Mouse (Mus musculus) hindbrain, embryonic 14.5 days (tissue): Measurements from ENCODE around the gene Clip2. TPM values are rescaled to one million over a fixed set of nuclear protein-coding genes. Genes with fewer than 3 reads are reported as not detected.
A peak's percentile ranks its signal among the peaks of the same experiment; 100 is the strongest.

ENCODE experiments used
- ATAC-seq: fragments of 200-750 bp; cut with Nextera tagmentation; 2 replicates; pipeline ENCODE4 v1.8.0; 2017; ENCODE audit warnings: moderate number of reproducible peaks, mild to moderate bottlenecking, moderate TSS enrichment, moderate library complexity; ENCODE audit not compliant: low FRiP score
- DNase-seq: peaks from one replicate; pipeline ENCODE4 v3.0.0-alpha.2; 2015; ENCODE audit warnings: low spot score
- H3K27ac ChIP-seq: fragments of 300-500 bp; sonication (generic); 2 replicates; pipeline ENCODE4 v1.5.1; 2014; ENCODE audit warnings: mild to moderate bottlenecking, moderate library complexity
- H3K27me3 ChIP-seq: fragments of 300-500 bp; sonication (generic); 2 replicates; pipeline ENCODE4 v1.6.1; 2014; ENCODE audit warnings: mild to moderate bottlenecking, low read length, mixed read lengths; ENCODE audit not compliant: control insufficient read depth, insufficient read depth
- H3K36me3 ChIP-seq: fragments of 300-500 bp; sonication (generic); replicated peaks from 2 replicates; pipeline ENCODE4 v1.6.1; 2014; ENCODE audit not compliant: control insufficient read depth, insufficient read depth
- H3K4me1 ChIP-seq: fragments of 300-500 bp; sonication (generic); replicated peaks from 2 replicates; pipeline ENCODE4 v1.6.1; 2014; ENCODE audit warnings: antibody characterized with exemption, low read length, mixed read lengths; ENCODE audit not compliant: control insufficient read depth, insufficient read depth
- H3K4me2 ChIP-seq: fragments of 300-500 bp; sonication (generic); replicated peaks from 2 replicates; pipeline ENCODE4 v1.6.1; 2014; ENCODE audit warnings: mild to moderate bottlenecking, moderate library complexity
- H3K4me3 ChIP-seq: fragments of 300-500 bp; sonication (generic); replicated peaks from 2 replicates; pipeline ENCODE4 v1.5.1; 2014; ENCODE audit warnings: mild to moderate bottlenecking, low read length
- H3K9ac ChIP-seq: fragments of 300-500 bp; sonication (generic); 2 replicates; pipeline ENCODE4 v1.6.1; 2014
- H3K9me3 ChIP-seq: fragments of 300-500 bp; sonication (generic); 2 replicates; pipeline ENCODE4 v1.6.1; 2016; ENCODE audit warnings: low read length; ENCODE audit not compliant: control insufficient read depth
- WGBS: fragments of 180-500 bp; shearing (Covaris S2); extraction: QIAGEN DNeasy Blood & Tissue Kit; methylation state at CpG from one replicate; pipeline ENCODE4 v1.1.7; 2014; 5-methylcytosine and 5-hydroxymethylcytosine counted together
- polyA plus RNA-seq: library from polyadenylated mRNA; unstranded; fragments of >200 nt; fragmentation: Nextera tagmentation; extraction: Ambion mirVana; gene quantifications from 2 replicates; pipeline ENCODE4 v1.2.1, GENCODE M21; 2014

The Clip2 gene
- 16.3 and 16.8 TPM in 2 replicates for polyA plus RNA-seq

DNA sequence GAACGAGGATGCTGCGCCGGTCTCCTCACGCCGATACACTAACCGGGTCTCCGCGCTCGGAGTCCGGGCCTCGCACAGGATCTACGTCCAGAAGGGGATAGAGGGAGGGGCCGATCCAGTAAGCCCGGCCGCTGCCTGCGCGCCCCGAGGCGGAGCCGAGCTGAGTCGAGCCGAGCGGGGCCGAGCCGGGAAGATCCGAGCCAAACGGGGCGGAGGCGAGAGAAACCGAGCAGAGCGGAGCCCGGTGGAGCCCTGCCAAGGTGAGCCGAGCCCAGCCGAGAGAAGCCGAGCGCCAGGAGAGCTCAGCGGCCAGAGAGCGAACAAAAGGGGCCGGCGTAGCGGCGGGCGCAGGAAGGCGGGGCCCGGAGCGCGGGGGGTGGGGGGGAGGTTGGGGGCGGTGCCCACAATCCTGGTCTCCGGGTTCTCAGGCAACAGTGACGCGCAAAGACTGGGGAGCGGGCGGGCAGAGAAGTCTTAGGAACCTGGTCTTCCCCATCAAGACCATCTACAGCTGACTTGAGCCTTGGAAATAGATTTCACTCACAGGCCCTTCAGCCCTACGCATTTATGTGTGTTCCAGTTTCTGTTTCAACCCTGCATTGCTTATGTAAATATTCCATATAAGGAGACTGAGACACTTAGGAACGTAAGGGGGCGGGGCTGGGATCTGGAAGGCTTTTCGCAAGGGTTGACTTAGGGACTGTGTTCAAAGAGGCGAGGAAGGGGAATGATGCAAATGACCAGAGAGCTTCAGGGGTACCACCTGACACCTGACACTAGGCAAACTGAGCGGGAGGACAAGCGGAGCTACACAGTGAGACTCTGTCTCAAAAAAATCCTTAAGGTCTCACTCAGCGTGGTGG, at the start of gene Clip2:
Gene Clip2, minus strand, starts transcription at position 325 of the 863 bp plus-strand sequence.
- H3K9me3 ChIP-seq: no peaks in the 10 kb centered on the region

DNA sequence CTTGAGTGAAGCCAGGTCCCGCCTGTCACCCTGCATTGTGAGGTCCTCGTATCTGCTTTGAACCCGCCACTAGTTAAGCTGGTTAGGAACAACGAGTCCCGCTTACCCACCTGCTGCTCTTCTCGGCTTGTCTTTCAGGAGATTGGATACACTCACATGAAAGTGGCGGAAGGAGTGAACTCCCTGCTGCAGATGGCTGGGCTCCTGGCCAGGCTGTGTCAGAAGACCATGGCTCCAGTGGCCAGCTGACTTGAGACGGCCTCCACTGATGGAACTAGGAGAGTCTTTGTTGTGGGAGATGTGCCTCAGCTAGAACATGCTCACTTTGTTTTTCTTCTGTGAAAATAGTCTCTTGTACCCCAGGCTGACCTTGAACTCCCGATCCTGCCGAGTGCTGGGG, 45.5 kb upstream of the Clip2 start:
- Histone ChIP-seq H3K36me3 (peaks cover 70% of the 10 kb centered on the region), H3K27me3 (no peaks in the 10 kb centered on the region), H3K4me2 (no peak overlapping the region), H3K4me3 (no peak overlapping the region), H3K9me3 (no peaks in the 10 kb centered on the region), H3K27ac (no peak overlapping the region), H3K9ac (no peak overlapping the region), H3K4me1 (no peaks in the 10 kb centered on the region)
- WGBS: 83% methylated on average over 10 of the region's 10 CpGs
- ATAC-seq (no peak), DNase-seq (no peak)

More for the DNA sequence above, at the start of gene Clip2:
- Histone ChIP-seq H3K4me2 (peak within 1 kb of the TSS; percentile 88), H3K9ac (peak within 1 kb of the TSS; percentile 99), H3K27ac (peak within 1 kb of the TSS; percentile 99), H3K4me1 (peaks cover 49% of the 10 kb centered on the region), H3K27me3 (no peaks in the 10 kb centered on the region), H3K4me3 (peak within 1 kb of the TSS; percentile 99), H3K36me3 (0 out of 2 replicates have a peak, but pooled peaks cover 6% of the 10 kb centered on the region)
- ATAC-seq (peak; percentile 93), DNase-seq (peak; percentile 97)
- under 1% methylated on average over 61 of the region's 61 CpGs for WGBS

- Histone ChIP-seq H3K27me3 (no peaks in the 10 kb centered on the region), H3K9ac (no peak overlapping the region), H3K4me1 (no peaks in the 10 kb centered on the region), H3K9me3 (no peaks in the 10 kb centered on the region), H3K27ac (no peak overlapping the region), H3K4me3 (no peak overlapping the region), H3K4me2 (no peak overlapping the region), H3K36me3 (peaks cover 82% of the 10 kb centered on the region)
- no peak for DNase-seq
- no peak for ATAC-seq
- 97% methylated on average over 9 of the region's 9 CpGs for WGBS
Observed at GRCm38 (mm10) chr5:134593093-134593492, 40.9 kb upstream of the Clip2 start.

- H3K36me3 ChIP-seq: peaks cover 76% of the 10 kb centered on the region
- WGBS: 91% methylated on average over 11 of the region's 11 CpGs
- no peak overlapping the region for H3K4me2 ChIP-seq
- no peak for ATAC-seq
- no peaks in the 10 kb centered on the region for H3K4me1 ChIP-seq
- H3K4me3 ChIP-seq: no peak overlapping the region
- H3K9me3 ChIP-seq: no peaks in the 10 kb centered on the region
- H3K9ac ChIP-seq: no peak overlapping the region
- no peaks in the 10 kb centered on the region for H3K27me3 ChIP-seq
- no peak for DNase-seq
- no peak overlapping the region for H3K27ac ChIP-seq
Observed at GRCm38 (mm10) chr5:134592026-134592581, 39.9 kb upstream of the Clip2 start.

DNA sequence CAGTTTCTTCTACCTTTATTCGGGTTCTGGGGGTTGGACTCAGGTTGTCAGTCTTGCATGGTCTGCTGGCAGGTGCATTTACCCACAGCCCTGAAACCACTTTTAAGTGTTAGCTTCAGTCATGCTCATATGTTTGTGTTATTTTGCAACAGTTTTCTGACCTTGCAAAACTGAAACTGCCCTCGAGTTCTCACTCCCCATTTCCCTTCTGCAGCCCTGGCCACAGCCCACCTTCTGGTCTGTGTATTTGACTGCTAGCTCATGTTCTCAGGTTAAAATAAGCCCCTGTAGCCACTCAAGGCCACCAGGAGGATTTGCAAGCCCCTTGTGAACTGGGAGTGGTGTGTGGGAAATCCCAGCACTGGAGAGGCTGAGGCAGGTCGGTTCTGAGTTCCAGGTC, 37.7 kb upstream of the Clip2 start:
- DNase-seq (no peak), ATAC-seq (no peak)
- Histone ChIP-seq H3K27me3 (no peaks in the 10 kb centered on the region), H3K4me2 (no peak overlapping the region), H3K9ac (no peak overlapping the region), H3K36me3 (peaks cover 54% of the 10 kb centered on the region), H3K4me3 (no peak overlapping the region), H3K9me3 (no peaks in the 10 kb centered on the region), H3K4me1 (no peaks in the 10 kb centered on the region), H3K27ac (no peak overlapping the region)
- 95% methylated on average over 3 of the region's 3 CpGs for WGBS

- H3K9ac ChIP-seq: no peak overlapping the region
- ATAC-seq (no peak), DNase-seq (no peak)
- H3K4me2 ChIP-seq: no peak overlapping the region
- H3K4me3 ChIP-seq: no peak overlapping the region
- no peaks in the 10 kb centered on the region for H3K27me3 ChIP-seq
- no peak overlapping the region for H3K27ac ChIP-seq
- peaks cover 9% of the 10 kb centered on the region; the same call in 1 of the 2 replicates for H3K4me1 ChIP-seq
- 92% methylated on average over 5 of the region's 5 CpGs for WGBS
- no peaks in the 10 kb centered on the region for H3K9me3 ChIP-seq
- peaks cover 5% of the 10 kb centered on the region; the same call in 1 of the 2 replicates for H3K36me3 ChIP-seq
Observed at GRCm38 (mm10) chr5:134584798-134585197, 32.6 kb upstream of the Clip2 start.

GRCm38 (mm10) chr5:134583884-134584213, 31.6 kb upstream of the Clip2 start:
- WGBS: 78% methylated on average over 3 of the region's 3 CpGs
- DNase-seq (no peak), ATAC-seq (no peak)
- no peaks in the 10 kb centered on the region for H3K9me3 ChIP-seq
- H3K36me3 ChIP-seq: peaks cover 4% of the 10 kb centered on the region; the same call in 1 of the 2 replicates
- no peak overlapping the region for H3K9ac ChIP-seq
- H3K4me2 ChIP-seq: no peak overlapping the region
- no peaks in the 10 kb centered on the region for H3K27me3 ChIP-seq
- no peak overlapping the region for H3K4me3 ChIP-seq
- H3K27ac ChIP-seq: no peak overlapping the region
- H3K4me1 ChIP-seq: peaks cover 9% of the 10 kb centered on the region; the same call in 1 of the 2 replicates

GRCm38 (mm10) chr5:134583006-134583883, 31.0 kb upstream of the Clip2 start:
- Histone ChIP-seq H3K4me1 (peaks cover 9% of the 10 kb centered on the region; the same call in 1 of the 2 replicates), H3K27ac (no peak overlapping the region), H3K36me3 (peaks cover 4% of the 10 kb centered on the region; the same call in 1 of the 2 replicates), H3K4me2 (peak overlapping the region; percentile 76), H3K4me3 (peak overlapping the region; percentile 65), H3K27me3 (no peaks in the 10 kb centered on the region), H3K9me3 (no peaks in the 10 kb centered on the region), H3K9ac (peak overlapping the region; percentile 67)
- 33% methylated on average over 15 of the region's 15 CpGs for WGBS
- DNase-seq (no peak), ATAC-seq (no peak)
